Mouse (Mus musculus) neural tube, embryonic 11.5 days (tissue): Measurements from ENCODE around the gene Mtor. TPM values are rescaled to one million over a fixed set of nuclear protein-coding genes. Genes with fewer than 3 reads are reported as not detected.

Source experiments
- ATAC-seq: fragments of 200-750 bp; cut with Nextera tagmentation; 2 replicates; pipeline ENCODE4 v1.8.0; 2017; ENCODE audit warnings: moderate number of reproducible peaks, mild to moderate bottlenecking, moderate TSS enrichment, moderate library complexity; ENCODE audit not compliant: insufficient read depth, low FRiP score, low TSS enrichment
- DNase-seq: peaks from one replicate; pipeline ENCODE4 v3.0.0-alpha.2; 2015; ENCODE audit warnings: low spot score
- H3K27ac ChIP-seq: fragments of 300-500 bp; sonication (generic); 2 replicates; pipeline ENCODE4 v1.5.1; 2014; ENCODE audit warnings: low read depth, mild to moderate bottlenecking, low read length
- H3K27me3 ChIP-seq: fragments of 300-500 bp; sonication (generic); 2 replicates; pipeline ENCODE4 v1.6.1; 2014; ENCODE audit warnings: mild to moderate bottlenecking, low read length, mixed read lengths; ENCODE audit not compliant: control insufficient read depth, insufficient read depth
- H3K36me3 ChIP-seq: fragments of 300-500 bp; sonication (generic); 2 replicates; pipeline ENCODE4 v1.6.1; 2014; ENCODE audit warnings: mild to moderate bottlenecking, low read length, moderate library complexity, mixed read lengths; ENCODE audit not compliant: control insufficient read depth, insufficient read depth
- H3K4me1 ChIP-seq: fragments of 300-500 bp; sonication (generic); 2 replicates; pipeline ENCODE4 v1.6.1; 2014; ENCODE audit warnings: low read length, mixed read lengths; ENCODE audit not compliant: control insufficient read depth, insufficient read depth
- H3K4me2 ChIP-seq: fragments of 300-500 bp; sonication (generic); 2 replicates; pipeline ENCODE4 v1.6.1; 2014; ENCODE audit warnings: low read depth, mild to moderate bottlenecking, moderate library complexity
- H3K4me3 ChIP-seq: fragments of 300-500 bp; sonication (generic); 2 replicates; pipeline ENCODE4 v1.5.1; 2014; ENCODE audit warnings: low read depth, low read length
- H3K9ac ChIP-seq: fragments of 300-500 bp; sonication (generic); 2 replicates; pipeline ENCODE4 v1.6.1; 2014; ENCODE audit warnings: mild to moderate bottlenecking, low read length
- H3K9me3 ChIP-seq: fragments of 300-500 bp; sonication (generic); 2 replicates; pipeline ENCODE4 v1.6.1; 2016; ENCODE audit warnings: low read length; ENCODE audit not compliant: control insufficient read depth
- WGBS: fragments of 180-500 bp; shearing (Covaris S2); extraction: QIAGEN DNeasy Blood & Tissue Kit; methylation state at CpG from one replicate; pipeline ENCODE4 v1.1.7; 2014; 5-methylcytosine and 5-hydroxymethylcytosine counted together
- polyA plus RNA-seq: library from polyadenylated mRNA; unstranded; fragments of >200 nt; fragmentation: Nextera tagmentation; extraction: Ambion mirVana; gene quantifications from 2 replicates; pipeline ENCODE4 v1.2.1, GENCODE M21; 2014

The Mtor gene
- polyA plus RNA-seq, 1 experiment from 2014 or later = 34.1 TPM

DNA sequence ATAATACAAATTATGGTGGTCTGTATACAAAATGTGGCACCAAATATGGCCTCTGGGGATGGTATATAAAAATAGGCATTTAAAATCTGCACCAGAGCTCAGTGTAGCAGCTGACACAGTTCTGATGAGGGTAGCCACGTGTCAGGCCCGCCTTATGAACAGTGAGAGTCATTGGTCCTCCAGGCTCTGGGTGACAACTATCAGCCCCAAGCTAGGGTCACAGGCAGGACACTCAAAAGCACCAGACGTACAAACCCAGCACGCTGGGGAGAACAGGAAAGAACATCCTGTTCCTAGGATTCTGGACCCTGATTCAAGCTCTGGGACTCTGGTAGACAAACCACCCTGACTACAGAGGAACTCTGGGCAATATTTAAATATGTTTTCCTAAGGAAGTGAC lies 13.9 kb upstream of the Mtor start:
- H3K27me3 ChIP-seq = no peaks in the 10 kb centered on the region
- WGBS = 91% methylated on average over 4 of the region's 4 CpGs

DNA sequence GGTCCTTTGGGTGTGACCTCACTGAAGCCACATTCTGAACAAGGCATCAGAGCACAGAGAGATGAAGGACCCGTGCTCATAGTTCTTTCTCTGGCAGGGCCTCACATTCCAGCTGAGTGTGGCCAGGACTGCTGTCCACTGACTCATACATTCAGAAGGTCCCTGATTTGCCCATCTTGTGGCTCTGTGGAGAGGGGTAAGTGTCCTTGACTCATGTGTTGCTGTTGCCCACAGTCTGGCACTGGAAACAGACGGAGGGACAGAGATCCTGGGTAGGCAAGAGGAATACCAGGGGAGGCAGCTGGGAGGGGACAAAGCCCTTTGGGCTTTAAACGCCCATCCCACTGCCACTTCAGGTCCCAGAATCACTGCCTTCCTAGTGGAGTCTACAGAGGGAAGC lies 13.3 kb upstream of the Mtor start:
- no peak overlapping the region for H3K9ac ChIP-seq

More for the DNA sequence above, 13.9 kb upstream of the Mtor start:
- H3K4me2 ChIP-seq = no peak overlapping the region
- no peak overlapping the region for H3K4me3 ChIP-seq
- H3K36me3 ChIP-seq = no peaks in the 10 kb centered on the region
- H3K9me3 ChIP-seq = no peaks in the 10 kb centered on the region
- no peak overlapping the region for H3K27ac ChIP-seq
- no peak for ATAC-seq
- H3K4me1 ChIP-seq = no peaks in the 10 kb centered on the region
- no peak overlapping the region for H3K9ac ChIP-seq
- no peak for DNase-seq

DNA sequence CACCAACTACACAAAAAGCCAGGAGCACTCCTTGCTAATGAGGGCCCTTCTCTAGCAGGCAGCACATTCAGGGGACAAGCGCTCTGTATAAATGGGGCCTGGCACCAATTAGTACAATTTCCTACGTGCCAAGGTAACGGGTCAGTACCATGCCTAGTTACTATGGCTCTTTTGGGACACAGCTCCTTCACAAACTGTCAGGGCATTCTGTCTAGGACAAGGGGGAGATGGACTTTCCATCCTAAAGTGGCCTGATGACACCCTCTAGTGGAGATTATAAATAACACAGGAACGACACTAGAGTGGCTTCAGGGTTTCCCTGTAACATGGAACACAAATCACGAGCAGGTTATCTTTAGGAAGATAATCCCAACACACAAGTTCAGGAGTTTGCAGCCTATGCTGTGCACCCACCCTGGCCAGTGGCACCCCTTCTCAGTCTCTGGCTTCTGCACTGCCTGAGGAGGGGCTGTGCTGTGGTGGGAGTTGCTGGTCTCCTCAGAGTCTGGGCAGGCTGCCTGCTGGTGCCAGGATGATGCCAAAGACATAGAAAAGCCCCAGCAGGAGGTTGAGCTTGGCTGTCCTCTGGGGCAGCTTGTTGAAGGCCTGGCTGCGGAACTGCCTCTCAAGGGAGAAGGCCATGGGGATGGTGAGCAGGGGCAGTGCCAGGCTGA lies 12.6 kb upstream of the Mtor start:
- 72% methylated on average over 6 of the region's 6 CpGs for WGBS
- no peaks in the 10 kb centered on the region for H3K9me3 ChIP-seq
- H3K36me3 ChIP-seq = no peaks in the 10 kb centered on the region; the same call in 1 of the 2 replicates
- H3K4me3 ChIP-seq = no peak overlapping the region
- H3K27ac ChIP-seq = no peak overlapping the region
- no peaks in the 10 kb centered on the region for H3K4me1 ChIP-seq
- ATAC-seq (no peak), DNase-seq (peak; percentile 31)
- H3K9ac ChIP-seq = no peak overlapping the region
- no peaks in the 10 kb centered on the region for H3K27me3 ChIP-seq
- no peak overlapping the region for H3K4me2 ChIP-seq

More for the DNA sequence above, 13.3 kb upstream of the Mtor start:
- WGBS = 86% methylated on average over 3 of the region's 3 CpGs
- DNase-seq (no peak), ATAC-seq (no peak)
- Histone ChIP-seq H3K27ac (no peak overlapping the region), H3K4me1 (no peaks in the 10 kb centered on the region), H3K4me2 (no peak overlapping the region), H3K27me3 (no peaks in the 10 kb centered on the region), H3K9me3 (no peaks in the 10 kb centered on the region), H3K4me3 (no peak overlapping the region), H3K36me3 (no peaks in the 10 kb centered on the region)

DNA sequence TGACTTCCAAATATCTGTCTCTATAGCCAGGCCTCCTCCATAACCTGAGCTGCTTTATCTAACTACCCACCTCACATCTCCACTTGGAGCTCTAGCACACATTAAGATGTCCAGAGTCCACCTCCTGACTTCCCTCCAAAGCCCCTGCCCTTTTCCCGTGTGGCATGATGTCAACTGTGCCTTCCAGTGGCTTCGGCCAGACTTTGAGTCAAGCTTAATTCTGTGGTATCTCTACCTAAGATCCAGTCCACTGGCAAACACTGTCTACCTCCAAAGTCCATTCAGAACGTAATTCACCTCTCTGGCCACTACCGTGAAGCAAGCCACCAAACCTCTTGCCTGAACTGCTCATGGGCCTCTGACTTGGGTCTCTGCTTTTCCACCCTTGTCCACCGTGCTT lies 6.5 kb upstream of the Mtor start:
- H3K4me2 ChIP-seq = no peak overlapping the region
- ATAC-seq = no peak
- no peak for DNase-seq
- no peaks in the 10 kb centered on the region; the same call in 1 of the 2 replicates for H3K36me3 ChIP-seq
- H3K27ac ChIP-seq = no peak overlapping the region
- H3K4me3 ChIP-seq = no peak overlapping the region
- WGBS = 93% methylated on average over 5 of the region's 5 CpGs
- H3K9ac ChIP-seq = no peak overlapping the region
- peaks cover 6% of the 10 kb centered on the region for H3K4me1 ChIP-seq
- H3K9me3 ChIP-seq = no peaks in the 10 kb centered on the region
- no peaks in the 10 kb centered on the region for H3K27me3 ChIP-seq

DNA sequence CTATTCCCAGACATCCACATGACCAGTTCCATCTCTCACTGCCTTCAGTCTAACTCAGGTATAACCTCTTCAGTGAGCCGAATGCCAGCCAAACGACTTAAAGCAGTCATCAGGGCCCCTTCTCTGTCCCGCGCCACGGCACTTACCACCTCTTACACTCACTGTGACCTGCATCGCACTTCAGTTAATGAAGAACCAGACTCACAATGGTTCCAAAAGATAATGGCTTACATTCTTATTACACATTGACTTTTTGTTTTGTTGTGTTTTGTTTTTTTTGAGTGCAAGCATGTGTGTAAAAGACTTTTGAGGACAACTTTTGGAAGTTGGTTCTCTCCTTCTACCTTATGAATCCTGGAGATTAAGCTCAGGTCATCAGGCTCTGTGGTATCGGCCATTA lies 5.8 kb upstream of the Mtor start:
- no peaks in the 10 kb centered on the region; the same call in 1 of the 2 replicates for H3K36me3 ChIP-seq
- H3K27me3 ChIP-seq = no peaks in the 10 kb centered on the region
- no peak overlapping the region for H3K27ac ChIP-seq
- no peak overlapping the region for H3K4me3 ChIP-seq
- no peak overlapping the region for H3K9ac ChIP-seq
- peaks cover 6% of the 10 kb centered on the region for H3K4me1 ChIP-seq
- ATAC-seq = no peak
- WGBS = 92% methylated on average over 7 of the region's 7 CpGs
- no peaks in the 10 kb centered on the region for H3K9me3 ChIP-seq
- H3K4me2 ChIP-seq = no peak overlapping the region
- no peak for DNase-seq

DNA sequence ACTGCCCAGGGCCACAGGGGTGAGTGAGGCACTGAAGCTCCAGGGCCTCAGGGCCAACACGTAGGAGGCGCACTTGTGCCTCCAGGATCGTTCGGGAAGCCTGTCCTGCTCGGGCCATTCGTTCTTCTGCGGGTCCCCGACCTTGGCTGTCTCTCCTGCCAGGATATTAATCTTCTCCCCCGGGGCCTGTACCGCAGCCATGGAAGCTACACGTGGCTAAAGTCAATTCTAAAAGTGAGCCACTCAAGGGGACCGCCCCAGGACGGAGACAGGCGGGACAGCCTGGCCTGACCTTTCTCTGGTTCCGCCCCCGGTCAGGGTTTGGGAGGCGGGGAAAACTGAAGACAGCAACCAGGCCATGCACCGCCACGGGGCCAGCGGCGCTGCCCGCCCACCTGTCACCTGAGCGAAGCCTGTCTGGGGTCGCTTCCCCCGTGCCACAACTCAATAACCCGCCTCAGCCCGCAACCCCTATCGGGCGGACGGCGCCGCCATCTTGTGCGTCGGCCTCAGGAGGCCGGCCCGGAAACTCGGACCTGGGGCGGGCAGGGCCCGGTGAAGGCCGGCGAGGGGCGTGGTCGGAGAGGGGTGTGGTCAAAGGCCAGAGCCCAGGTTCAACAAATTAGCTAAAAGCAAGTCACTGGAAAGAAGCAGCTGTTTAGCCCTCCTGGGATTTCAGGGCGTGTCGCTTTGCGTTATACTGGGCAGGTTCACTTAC lies 4.0 kb upstream of the Mtor start, which contains the start of gene Ubiad1:
TSS of gene Ubiad1 (minus strand) at position 522 of the 718 bp plus-strand sequence.
- H3K27ac ChIP-seq = no peak within 1 kb of the TSS
- H3K27me3 ChIP-seq = no peaks in the 10 kb centered on the region
- under 1% methylated on average over 46 of the region's 46 CpGs for whole genome bisulfite sequencing
- H3K4me1 ChIP-seq = peaks cover 12% of the 10 kb centered on the region
- H3K9ac ChIP-seq = peak within 1 kb of the TSS; percentile 79
- ATAC-seq (peak; percentile 63; the same call in 1 of the 2 replicates), DNase-seq (peak; percentile 89)
- H3K9me3 ChIP-seq = no peaks in the 10 kb centered on the region
- peak within 1 kb of the TSS; percentile 89 for H3K4me2 ChIP-seq
- H3K36me3 ChIP-seq = no peaks in the 10 kb centered on the region; the same call in 1 of the 2 replicates
- H3K4me3 ChIP-seq = peak within 1 kb of the TSS; percentile 71

DNA sequence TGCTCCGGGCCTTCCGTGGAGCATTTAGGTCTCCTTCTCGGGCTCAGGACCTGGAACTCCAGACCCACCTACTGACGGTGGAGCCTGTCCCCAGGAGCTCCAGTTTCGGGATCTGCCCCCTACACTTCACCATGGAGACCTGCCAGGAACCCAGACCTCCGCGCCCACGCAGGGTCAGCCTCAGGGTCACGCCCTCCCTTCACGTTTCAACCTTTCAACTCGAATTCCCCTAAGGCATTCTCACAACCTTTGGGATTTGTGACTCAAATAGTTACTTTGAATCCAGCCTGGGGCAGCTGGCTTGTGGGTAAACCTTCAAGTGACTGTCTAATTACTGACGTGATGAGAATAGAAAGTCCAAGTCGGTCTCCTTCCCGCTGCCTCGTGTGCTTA lies 438 bp downstream of the Mtor start:
- Histone ChIP-seq H3K4me2 (peak overlapping the region; percentile 77), H3K27me3 (no peaks in the 10 kb centered on the region), H3K4me1 (peaks cover 11% of the 10 kb centered on the region), H3K36me3 (peaks cover 2% of the 10 kb centered on the region; the same call in 1 of the 2 replicates), H3K27ac (peak overlapping the region; percentile 49; the same call in 1 of the 2 replicates), H3K4me3 (peak overlapping the region; percentile 95), H3K9me3 (no peaks in the 10 kb centered on the region), H3K9ac (peak overlapping the region; percentile 87)
- ATAC-seq (peak; percentile 25), DNase-seq (no peak)
- 0% methylated on average over 15 of the region's 15 CpGs for WGBS

DNA sequence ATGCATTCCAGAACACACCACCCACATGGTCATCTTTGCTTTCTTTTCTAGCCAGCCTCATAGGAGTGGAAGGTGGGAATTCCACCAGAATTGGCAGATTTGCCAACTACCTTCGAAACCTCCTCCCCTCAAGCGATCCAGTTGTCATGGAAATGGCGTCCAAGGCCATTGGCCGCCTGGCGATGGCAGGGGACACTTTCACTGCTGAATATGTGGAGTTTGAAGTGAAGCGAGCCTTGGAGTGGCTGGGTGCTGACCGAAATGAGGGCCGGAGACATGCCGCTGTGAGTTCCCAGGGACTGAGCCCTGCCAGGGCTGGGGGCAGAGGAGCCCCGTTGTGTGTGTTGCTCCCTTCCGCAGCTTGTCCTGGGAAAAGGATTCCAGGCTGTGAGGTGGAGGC lies 5.3 kb downstream of the Mtor start:
- Histone ChIP-seq H3K27ac (no peak overlapping the region), H3K4me2 (no peak overlapping the region), H3K36me3 (peaks cover 25% of the 10 kb centered on the region), H3K4me3 (no peak overlapping the region), H3K4me1 (peaks cover 8% of the 10 kb centered on the region), H3K9me3 (no peaks in the 10 kb centered on the region), H3K27me3 (no peaks in the 10 kb centered on the region), H3K9ac (no peak overlapping the region)
- ATAC-seq = no peak
- DNase-seq = no peak
- 94% methylated on average over 11 of the region's 11 CpGs for WGBS
